Mouse (Mus musculus): ENCODE measurements around the gene Brpf1. TPM values are rescaled to one million over a fixed set of nuclear protein-coding genes. Genes with fewer than 3 reads are reported as not detected.

Gene Brpf1
- polyA plus RNA-seq, 1 experiment from 2014 or later: 26.4 TPM

DNA sequence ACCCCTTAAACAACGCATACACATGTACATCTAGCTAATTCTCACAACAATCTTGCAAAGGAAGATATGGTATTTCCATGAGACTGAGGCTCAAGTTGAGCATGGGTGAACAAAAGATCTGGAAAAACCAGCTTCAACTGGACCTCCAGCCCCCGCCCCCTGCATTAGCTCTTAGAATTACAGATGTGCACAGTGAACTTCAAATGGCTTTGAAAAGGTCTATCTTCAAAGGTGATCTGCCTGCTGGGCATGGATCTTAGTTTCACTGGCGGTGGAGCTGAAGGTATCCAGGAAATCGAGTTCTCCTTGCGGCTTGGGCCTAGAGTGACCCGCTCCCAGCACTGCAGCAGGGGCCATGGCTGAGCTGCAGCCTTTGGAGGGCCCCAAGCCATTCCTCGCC, 61.2 kb downstream of the Brpf1 start:
- H3K4me3 ChIP-seq (ENCODE audit: low read depth, low read length): no peak overlapping the region
- peaks cover 9% of the 10 kb centered on the region for H3K36me3 ChIP-seq (ENCODE audit: control insufficient read depth, insufficient read depth, low read length)
- no peak overlapping the region for H3K9ac ChIP-seq (ENCODE audit: low read length)
- H3K9me3 ChIP-seq (ENCODE audit: control insufficient read depth, low read length): no peaks in the 10 kb centered on the region
- ATAC-seq (ENCODE audit: insufficient number of reproducible peaks, low FRiP score, low TSS enrichment, low read depth) (no peak), DNase-seq (ENCODE audit: low spot score) (no peak)
- no peak overlapping the region for H3K4me2 ChIP-seq (ENCODE audit: low read depth, severe bottlenecking)
- 92% methylated on average over 7 of the region's 7 CpGs for WGBS
- H3K4me1 ChIP-seq (ENCODE audit: control insufficient read depth, insufficient read depth, low read length): no peaks in the 10 kb centered on the region
- H3K27me3 ChIP-seq (ENCODE audit: control insufficient read depth, insufficient read depth, low read length): no peaks in the 10 kb centered on the region
- no peak overlapping the region for H3K27ac ChIP-seq (replicated peaks; ENCODE audit: low read depth, low read length)

DNA sequence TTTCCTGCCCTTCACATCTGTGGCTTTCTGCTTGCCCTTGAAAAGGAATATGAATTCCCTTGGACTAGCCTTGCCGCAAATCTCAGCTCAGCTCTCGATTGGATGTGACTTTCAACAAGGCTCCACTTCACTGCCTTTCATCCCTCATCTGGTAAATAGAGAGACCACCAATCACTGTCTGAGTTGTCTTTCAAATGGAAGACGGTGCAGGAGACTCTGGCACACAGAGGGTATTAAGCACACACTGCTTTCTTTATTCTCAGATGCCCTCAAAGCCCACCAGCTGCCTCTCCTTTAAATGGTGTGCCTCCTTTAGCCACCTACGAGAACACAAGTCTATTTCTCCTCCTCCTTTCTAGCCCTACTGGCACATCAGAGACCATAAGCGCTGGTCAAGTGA, 61.6 kb downstream of the Brpf1 start:
- Histone ChIP-seq H3K36me3 (ENCODE audit: control insufficient read depth, insufficient read depth, low read length) (peaks cover 9% of the 10 kb centered on the region), H3K4me1 (ENCODE audit: control insufficient read depth, insufficient read depth, low read length) (no peaks in the 10 kb centered on the region), H3K27me3 (ENCODE audit: control insufficient read depth, insufficient read depth, low read length) (no peaks in the 10 kb centered on the region), H3K27ac (replicated peaks; ENCODE audit: low read depth, low read length) (no peak overlapping the region), H3K9ac (ENCODE audit: low read length) (no peak overlapping the region), H3K9me3 (ENCODE audit: control insufficient read depth, low read length) (no peaks in the 10 kb centered on the region), H3K4me3 (ENCODE audit: low read depth, low read length) (no peak overlapping the region), H3K4me2 (ENCODE audit: low read depth, severe bottlenecking) (no peak overlapping the region)
- DNase-seq (ENCODE audit: low spot score): no peak
- WGBS: 90% methylated on average over 5 of the region's 5 CpGs
- no peak for ATAC-seq (ENCODE audit: insufficient number of reproducible peaks, low FRiP score, low TSS enrichment, low read depth)

DNA sequence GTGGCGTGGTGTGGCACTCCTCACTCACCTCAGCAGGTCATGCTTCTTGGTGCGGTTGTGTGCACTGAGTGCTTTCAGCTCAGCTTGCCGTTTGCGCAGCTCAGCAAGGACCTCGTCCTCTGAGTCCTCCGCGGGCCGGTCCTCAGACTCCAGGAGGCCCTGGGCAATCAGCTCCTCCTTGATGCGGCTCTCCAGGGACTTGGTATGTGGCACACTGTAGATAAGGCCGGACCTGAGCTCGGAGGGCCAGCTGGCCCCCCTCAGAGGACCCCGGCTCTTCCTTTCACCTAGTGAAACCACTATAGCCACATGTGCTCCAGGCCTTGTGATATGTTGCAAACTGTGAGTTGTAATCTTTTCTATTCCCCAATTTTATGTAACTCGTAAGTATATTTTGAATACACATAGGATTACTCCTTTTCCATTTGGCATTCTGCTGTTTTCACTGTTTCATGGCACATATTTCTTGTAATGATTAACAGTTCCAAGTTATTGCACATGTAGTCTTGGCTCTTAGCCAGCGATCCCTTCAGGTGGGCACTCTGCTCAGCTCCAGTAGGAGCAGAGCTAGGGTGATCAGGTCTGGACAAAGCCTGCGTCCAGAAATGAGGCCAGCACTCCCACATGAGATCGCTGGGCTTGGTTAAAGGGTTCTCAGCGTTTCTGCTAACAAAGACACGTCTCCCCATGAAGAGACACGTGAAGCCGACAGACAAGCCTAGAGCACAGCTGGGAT, 63.4 kb downstream of the Brpf1 start:
- Histone ChIP-seq H3K27me3 (ENCODE audit: control insufficient read depth, insufficient read depth, low read length) (no peaks in the 10 kb centered on the region), H3K9me3 (ENCODE audit: control insufficient read depth, low read length) (no peaks in the 10 kb centered on the region), H3K27ac (replicated peaks; ENCODE audit: low read depth, low read length) (no peak overlapping the region), H3K9ac (ENCODE audit: low read length) (no peak overlapping the region), H3K36me3 (ENCODE audit: control insufficient read depth, insufficient read depth, low read length) (peaks cover 12% of the 10 kb centered on the region), H3K4me1 (ENCODE audit: control insufficient read depth, insufficient read depth, low read length) (no peaks in the 10 kb centered on the region), H3K4me2 (ENCODE audit: low read depth, severe bottlenecking) (no peak overlapping the region), H3K4me3 (ENCODE audit: low read depth, low read length) (no peak overlapping the region)
- ATAC-seq (ENCODE audit: insufficient number of reproducible peaks, low FRiP score, low TSS enrichment, low read depth): no peak
- WGBS: 91% methylated on average over 20 of the region's 20 CpGs
- no peak for DNase-seq (ENCODE audit: low spot score)

DNA sequence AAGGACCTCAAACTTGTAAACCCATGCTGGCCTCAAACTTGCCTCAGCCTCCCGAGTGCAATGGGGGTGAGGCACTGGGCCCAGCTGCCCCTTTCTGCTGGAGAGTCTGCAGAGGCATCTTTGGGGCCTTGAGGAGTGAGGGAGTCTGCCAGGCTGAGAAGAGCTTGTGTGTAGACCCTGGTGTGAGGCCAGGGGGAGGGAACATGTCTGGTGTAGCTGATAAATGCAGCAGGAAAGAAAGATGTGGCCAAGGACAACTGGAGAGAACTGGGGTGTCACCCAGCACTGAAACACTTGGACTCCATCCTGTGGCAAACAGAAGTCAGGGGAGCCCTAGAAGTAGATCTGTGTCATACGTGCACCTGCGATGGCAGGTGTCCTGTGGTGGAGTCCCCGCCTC, 66.6 kb downstream of the Brpf1 start:
- DNase-seq (ENCODE audit: low spot score) (no peak), ATAC-seq (ENCODE audit: insufficient number of reproducible peaks, low FRiP score, low TSS enrichment, low read depth) (no peak)
- H3K4me3 ChIP-seq (ENCODE audit: low read depth, low read length): no peak overlapping the region
- no peaks in the 10 kb centered on the region for H3K4me1 ChIP-seq (ENCODE audit: control insufficient read depth, insufficient read depth, low read length)
- no peak overlapping the region for H3K9ac ChIP-seq (ENCODE audit: low read length)
- no peak overlapping the region for H3K27ac ChIP-seq (replicated peaks; ENCODE audit: low read depth, low read length)
- H3K4me2 ChIP-seq (ENCODE audit: low read depth, severe bottlenecking): no peak overlapping the region
- H3K9me3 ChIP-seq (ENCODE audit: control insufficient read depth, low read length): no peaks in the 10 kb centered on the region
- 91% methylated on average over 4 of the region's 4 CpGs for WGBS
- H3K36me3 ChIP-seq (ENCODE audit: control insufficient read depth, insufficient read depth, low read length): peaks cover 15% of the 10 kb centered on the region
- no peaks in the 10 kb centered on the region for H3K27me3 ChIP-seq (ENCODE audit: control insufficient read depth, insufficient read depth, low read length)

Other genes starting within 250 kb of the Brpf1 start
- 90.7 and 98.6 TPM in 2 replicates for gene Setd5, start 229.8 kb upstream of the Brpf1 start, polyA plus RNA-seq (2014; fragmentation: Nextera tagmentation; extraction: Ambion mirVana)
- gene Lhfpl4, start 111.8 kb upstream of the Brpf1 start, polyA plus RNA-seq (2014; fragmentation: Nextera tagmentation; extraction: Ambion mirVana): 0.58 and 0.65 TPM in 2 replicates
- 41.8 and 47.2 TPM in 2 replicates for gene Mtmr14, start 69.3 kb upstream of the Brpf1 start, polyA plus RNA-seq (2014; fragmentation: Nextera tagmentation; extraction: Ambion mirVana)
- gene Cpne9, start 24.8 kb upstream of the Brpf1 start, polyA plus RNA-seq (2014; fragmentation: Nextera tagmentation; extraction: Ambion mirVana): 0.11 TPM in 1 of 2 replicates, not detected in the other
- 15.1 and 16.2 TPM in 2 replicates for gene Ogg1, start 19.8 kb downstream of the Brpf1 start, polyA plus RNA-seq (2014; fragmentation: Nextera tagmentation; extraction: Ambion mirVana)
- gene Camk1, start 36.8 kb downstream of the Brpf1 start, polyA plus RNA-seq (2014; fragmentation: Nextera tagmentation; extraction: Ambion mirVana): 62.2 and 62.6 TPM in 2 replicates
- 52.6 and 53.7 TPM in 2 replicates for gene Tada3, start 70.7 kb downstream of the Brpf1 start, polyA plus RNA-seq (2014; fragmentation: Nextera tagmentation; extraction: Ambion mirVana)
- 186 and 197 TPM in 2 replicates for gene Arpc4, start 71.0 kb downstream of the Brpf1 start, polyA plus RNA-seq (2014; fragmentation: Nextera tagmentation; extraction: Ambion mirVana)
- gene Ttll3, start 82.1 kb downstream of the Brpf1 start, polyA plus RNA-seq (2014; fragmentation: Nextera tagmentation; extraction: Ambion mirVana): 2.1 and 3.0 TPM in 2 replicates
- gene Rpusd3, start 112.2 kb downstream of the Brpf1 start, polyA plus RNA-seq (2014; fragmentation: Nextera tagmentation; extraction: Ambion mirVana): 34.9 and 39.0 TPM in 2 replicates
- not detected in 2 replicates for gene Cidec, start 128.6 kb downstream of the Brpf1 start, polyA plus RNA-seq (2014; fragmentation: Nextera tagmentation; extraction: Ambion mirVana)
- gene Jagn1, start 135.4 kb downstream of the Brpf1 start, polyA plus RNA-seq (2014; fragmentation: Nextera tagmentation; extraction: Ambion mirVana): 71.0 and 76.1 TPM in 2 replicates
- 1.2 and 1.5 TPM in 2 replicates for gene Il17re, start 151.3 kb downstream of the Brpf1 start, polyA plus RNA-seq (2014; fragmentation: Nextera tagmentation; extraction: Ambion mirVana)
- 2.4 and 3.2 TPM in 2 replicates for gene Il17rc, start 164.3 kb downstream of the Brpf1 start, polyA plus RNA-seq (2014; fragmentation: Nextera tagmentation; extraction: Ambion mirVana)
- gene Creld1, start 176.2 kb downstream of the Brpf1 start, polyA plus RNA-seq (2014; fragmentation: Nextera tagmentation; extraction: Ambion mirVana): 11.2 and 11.8 TPM in 2 replicates
- gene Prrt3, start 194.8 kb downstream of the Brpf1 start, polyA plus RNA-seq (2014; fragmentation: Nextera tagmentation; extraction: Ambion mirVana): 0.31 and 0.33 TPM in 2 replicates
- 74.5 and 74.8 TPM in 2 replicates for gene Emc3, start 224.5 kb downstream of the Brpf1 start, polyA plus RNA-seq (2014; fragmentation: Nextera tagmentation; extraction: Ambion mirVana)
- gene Fancd2, start 224.5 kb downstream of the Brpf1 start, polyA plus RNA-seq (2014; fragmentation: Nextera tagmentation; extraction: Ambion mirVana): 17.0 and 22.2 TPM in 2 replicates

All from limb, embryonic 11.5 days (tissue).